Mouse (Mus musculus) kidney, embryonic 14.5 days (tissue): ENCODE data around the gene Prkca. TPM values are rescaled to one million over a fixed set of nuclear protein-coding genes. Genes with fewer than 3 reads are reported as not detected.

Experiments
- ATAC-seq: fragments of 200-750 bp; cut with Nextera tagmentation; 2 replicates; pipeline ENCODE4 v1.8.0; 2017; ENCODE audit warnings: moderate number of reproducible peaks, mild to moderate bottlenecking, moderate TSS enrichment, moderate library complexity; ENCODE audit not compliant: low FRiP score, low TSS enrichment
- H3K27ac ChIP-seq: fragments of 300-500 bp; sonication (generic); 2 replicates; pipeline ENCODE4 v1.5.1; 2014; ENCODE audit warnings: low read depth, mild to moderate bottlenecking, low read length, moderate library complexity, mixed read lengths
- H3K27me3 ChIP-seq: fragments of 300-500 bp; sonication (generic); 2 replicates; pipeline ENCODE4 v1.6.1; 2014; ENCODE audit warnings: mild to moderate bottlenecking, low read length; ENCODE audit not compliant: control insufficient read depth, insufficient read depth
- H3K36me3 ChIP-seq: fragments of 300-500 bp; sonication (generic); 2 replicates; pipeline ENCODE4 v1.6.1; 2014; ENCODE audit warnings: low read length, mixed read lengths; ENCODE audit not compliant: control insufficient read depth, insufficient read depth
- H3K4me1 ChIP-seq: fragments of 300-500 bp; sonication (generic); 2 replicates; pipeline ENCODE4 v1.6.1; 2014; ENCODE audit warnings: low read length, mixed read lengths; ENCODE audit not compliant: control insufficient read depth, insufficient read depth
- H3K4me2 ChIP-seq: fragments of 300-500 bp; sonication (generic); replicated peaks from 2 replicates; pipeline ENCODE4 v1.6.1; 2014; ENCODE audit warnings: low read depth, mild to moderate bottlenecking, low read length
- H3K4me3 ChIP-seq: fragments of 300-500 bp; sonication (generic); 2 replicates; pipeline ENCODE4 v1.5.1; 2014; ENCODE audit warnings: mild to moderate bottlenecking, low read length
- H3K9ac ChIP-seq: fragments of 300-500 bp; sonication (generic); 2 replicates; pipeline ENCODE4 v1.6.1; 2014; ENCODE audit warnings: low read depth, mild to moderate bottlenecking, low read length, moderate library complexity
- H3K9me3 ChIP-seq: fragments of 300-500 bp; sonication (generic); 2 replicates; pipeline ENCODE4 v1.6.1; 2016; ENCODE audit warnings: low read length; ENCODE audit not compliant: control insufficient read depth
- WGBS: fragments of 180-500 bp; shearing (Covaris S2); extraction: QIAGEN DNeasy Blood & Tissue Kit; methylation state at CpG from one replicate; pipeline ENCODE4 v1.1.7; 2014; 5-methylcytosine and 5-hydroxymethylcytosine counted together
- polyA plus RNA-seq: library from polyadenylated mRNA; unstranded; fragments of >200 nt; fragmentation: Nextera tagmentation; extraction: Ambion mirVana; gene quantifications from 2 replicates; pipeline ENCODE4 v1.2.1, GENCODE M21; 2014

Prkca gene
- polyA plus RNA-seq, 1 experiment from 2014 or later = 10.9 TPM

- Histone ChIP-seq H3K9me3 (no peaks in the 10 kb centered on the region), H3K27ac (no peak overlapping the region), H3K36me3 (no peaks in the 10 kb centered on the region), H3K4me3 (no peak overlapping the region), H3K27me3 (no peaks in the 10 kb centered on the region), H3K4me1 (no peaks in the 10 kb centered on the region), H3K9ac (no peak overlapping the region), H3K4me2 (no peak overlapping the region)
- WGBS = 91% methylated on average over 5 of the region's 5 CpGs
- no peak for ATAC-seq
Measured at GRCm38 (mm10) chr11:108171917-108172316, 171.8 kb downstream of the Prkca start.

DNA sequence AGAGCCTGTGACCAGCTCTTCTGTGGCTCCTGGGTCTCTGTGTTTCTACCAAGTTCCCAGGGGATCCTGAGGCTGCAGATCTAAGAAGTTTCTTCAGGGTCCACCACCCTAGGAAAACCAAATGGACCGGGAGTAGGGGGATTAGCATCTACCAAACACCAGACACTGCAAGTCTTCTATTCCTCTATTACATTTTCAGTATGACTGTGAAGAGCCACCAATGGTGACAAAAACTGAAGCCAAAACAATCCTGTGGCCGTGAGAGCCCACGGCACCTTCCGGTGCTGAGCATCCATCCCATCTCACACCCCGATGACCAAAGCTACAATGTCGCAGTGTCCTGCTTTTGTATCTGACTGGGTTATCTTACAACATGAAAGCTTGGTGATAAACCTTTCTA is 172.5 kb downstream of the Prkca start:
- Histone ChIP-seq H3K4me3 (no peak overlapping the region), H3K4me2 (no peak overlapping the region), H3K36me3 (no peaks in the 10 kb centered on the region), H3K27ac (no peak overlapping the region), H3K9me3 (no peaks in the 10 kb centered on the region), H3K4me1 (no peaks in the 10 kb centered on the region), H3K9ac (no peak overlapping the region), H3K27me3 (no peaks in the 10 kb centered on the region)
- WGBS = 88% methylated on average over 6 of the region's 6 CpGs
- ATAC-seq = no peak

- Histone ChIP-seq H3K36me3 (no peaks in the 10 kb centered on the region), H3K4me2 (no peak overlapping the region), H3K9me3 (no peaks in the 10 kb centered on the region), H3K27me3 (no peaks in the 10 kb centered on the region), H3K4me1 (no peaks in the 10 kb centered on the region), H3K4me3 (no peak overlapping the region), H3K9ac (no peak overlapping the region), H3K27ac (no peak overlapping the region)
- 84% methylated on average over 3 of the region's 3 CpGs for WGBS
- ATAC-seq = no peak
Measured at GRCm38 (mm10) chr11:108170107-108170506, 173.6 kb downstream of the Prkca start.

- Histone ChIP-seq H3K4me2 (no peak overlapping the region), H3K27me3 (no peaks in the 10 kb centered on the region), H3K4me1 (no peaks in the 10 kb centered on the region), H3K4me3 (no peak overlapping the region), H3K36me3 (no peaks in the 10 kb centered on the region), H3K27ac (no peak overlapping the region), H3K9me3 (no peaks in the 10 kb centered on the region), H3K9ac (no peak overlapping the region)
- no peak for ATAC-seq
- 78% methylated on average over 9 of the region's 9 CpGs for WGBS
Measured at GRCm38 (mm10) chr11:108165725-108166124, 178.0 kb downstream of the Prkca start.

DNA sequence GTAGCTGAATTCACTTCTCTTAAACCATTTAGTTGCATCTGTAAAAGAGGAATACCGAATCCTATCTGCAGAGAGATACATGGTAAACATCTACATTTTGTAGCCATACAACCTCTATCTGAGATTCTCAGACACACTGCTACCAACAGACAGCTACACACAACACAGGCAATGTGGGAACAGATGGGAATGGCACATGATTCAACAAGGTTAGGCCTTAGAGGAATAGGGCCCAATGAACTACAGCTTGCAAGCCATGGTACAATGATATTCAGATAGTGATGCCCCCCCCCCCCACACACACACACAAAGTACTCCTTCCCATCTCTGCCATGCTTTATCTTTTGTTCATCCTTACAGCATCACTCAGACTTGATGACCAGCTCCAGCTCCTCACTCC is 181.1 kb downstream of the Prkca start:
- H3K4me2 ChIP-seq = no peak overlapping the region
- H3K27ac ChIP-seq = no peak overlapping the region
- H3K4me3 ChIP-seq = no peak overlapping the region
- no peaks in the 10 kb centered on the region for H3K36me3 ChIP-seq
- no peak for ATAC-seq
- H3K27me3 ChIP-seq = no peaks in the 10 kb centered on the region
- peaks cover 8% of the 10 kb centered on the region; the same call in 1 of the 2 replicates for H3K9me3 ChIP-seq
- no peak overlapping the region for H3K9ac ChIP-seq
- no peaks in the 10 kb centered on the region for H3K4me1 ChIP-seq
- 100% methylated on average over 1 of the region's 1 CpGs for WGBS

DNA sequence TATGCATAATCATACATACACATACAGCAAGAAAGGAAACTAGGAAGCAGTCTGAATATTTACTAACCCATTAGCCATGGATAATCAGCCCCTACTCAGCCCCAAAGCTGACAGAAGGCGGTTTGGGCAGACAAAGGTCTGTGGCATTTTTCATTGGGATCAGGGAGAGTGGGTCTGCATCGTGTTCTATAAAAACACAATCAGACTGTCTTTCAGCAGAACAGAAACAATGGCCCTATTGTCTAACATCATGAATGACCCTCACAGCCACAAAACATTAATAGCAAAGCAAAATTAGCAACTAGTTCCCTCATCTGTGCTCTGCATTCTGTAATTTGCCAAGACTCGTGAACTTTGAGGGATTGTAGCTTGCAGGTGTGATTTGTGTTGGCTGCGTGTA is 181.6 kb downstream of the Prkca start:
- ATAC-seq = no peak
- no peaks in the 10 kb centered on the region for H3K36me3 ChIP-seq
- no peak overlapping the region for H3K9ac ChIP-seq
- H3K27ac ChIP-seq = no peak overlapping the region
- no peaks in the 10 kb centered on the region for H3K4me1 ChIP-seq
- WGBS = 65% methylated on average over 4 of the region's 4 CpGs
- no peak overlapping the region for H3K4me3 ChIP-seq
- peaks cover 8% of the 10 kb centered on the region; the same call in 1 of the 2 replicates for H3K9me3 ChIP-seq
- H3K27me3 ChIP-seq = no peaks in the 10 kb centered on the region
- H3K4me2 ChIP-seq = no peak overlapping the region

GRCm38 (mm10) chr11:108160056-108160455 is 183.7 kb downstream of the Prkca start:
- Histone ChIP-seq H3K9ac (no peak overlapping the region), H3K27ac (no peak overlapping the region), H3K27me3 (no peaks in the 10 kb centered on the region), H3K4me2 (no peak overlapping the region), H3K9me3 (peaks cover 8% of the 10 kb centered on the region; the same call in 1 of the 2 replicates), H3K4me1 (0 out of 2 replicates have a peak, but pooled peaks cover 2% of the 10 kb centered on the region), H3K4me3 (no peak overlapping the region), H3K36me3 (no peaks in the 10 kb centered on the region)
- no peak for ATAC-seq
- 73% methylated on average over 7 of the region's 7 CpGs for WGBS

GRCm38 (mm10) chr11:108158046-108158445 is 185.7 kb downstream of the Prkca start:
- no peaks in the 10 kb centered on the region for H3K27me3 ChIP-seq
- no peak overlapping the region for H3K4me3 ChIP-seq
- ATAC-seq = no peak
- H3K27ac ChIP-seq = no peak overlapping the region
- H3K4me1 ChIP-seq = 0 out of 2 replicates have a peak, but pooled peaks cover 5% of the 10 kb centered on the region
- H3K4me2 ChIP-seq = no peak overlapping the region
- peaks cover 8% of the 10 kb centered on the region; the same call in 1 of the 2 replicates for H3K9me3 ChIP-seq
- H3K9ac ChIP-seq = no peak overlapping the region
- 95% methylated on average over 3 of the region's 3 CpGs for WGBS
- H3K36me3 ChIP-seq = no peaks in the 10 kb centered on the region

GRCm38 (mm10) chr11:108157074-108157473 is 186.7 kb downstream of the Prkca start:
- no peak overlapping the region for H3K4me3 ChIP-seq
- ATAC-seq = no peak
- H3K4me2 ChIP-seq = no peak overlapping the region
- H3K27me3 ChIP-seq = no peaks in the 10 kb centered on the region
- 63% methylated on average over 5 of the region's 5 CpGs for WGBS
- 0 out of 2 replicates have a peak, but pooled peaks cover 5% of the 10 kb centered on the region for H3K4me1 ChIP-seq
- H3K9me3 ChIP-seq = peaks cover 8% of the 10 kb centered on the region; the same call in 1 of the 2 replicates
- H3K36me3 ChIP-seq = no peaks in the 10 kb centered on the region
- H3K9ac ChIP-seq = no peak overlapping the region
- H3K27ac ChIP-seq = no peak overlapping the region; the same call in 1 of the 2 replicates
